Mouse (Mus musculus): Measurements from ENCODE around the gene Fos. TPM values are rescaled to one million over a fixed set of nuclear protein-coding genes. Genes with fewer than 3 reads are reported as not detected.

Fos gene
- polyA plus RNA-seq, 1 experiment from 2014 or later = 2.0 TPM

- peaks cover 49% of the 10 kb centered on the region for H3K4me1 ChIP-seq (replicated peaks)
- H3K9me3 ChIP-seq = no peaks in the 10 kb centered on the region
- 41% methylated on average over 23 of the region's 23 CpGs for WGBS
- H3K27ac ChIP-seq = no peak overlapping the region
- no peak for ATAC-seq (ENCODE audit: insufficient number of reproducible peaks, insufficient read depth, low FRiP score, low TSS enrichment, low read depth)
- peak overlapping the region; percentile 100 for H3K4me2 ChIP-seq
- H3K27me3 ChIP-seq = peaks cover 36% of the 10 kb centered on the region
- no peak overlapping the region for H3K9ac ChIP-seq (replicated peaks)
- no peaks in the 10 kb centered on the region for H3K36me3 ChIP-seq
- H3K4me3 ChIP-seq (replicated peaks) = 0 out of 2 replicates have a peak overlapping the region, but pooled peaks have one; percentile 55
Observed at GRCm38 (mm10) chr12:85475920-85476828, 2.5 kb downstream of the Fos start.

- no peak overlapping the region for H3K4me3 ChIP-seq (replicated peaks)
- no peaks in the 10 kb centered on the region for H3K36me3 ChIP-seq
- no peak for ATAC-seq (ENCODE audit: insufficient number of reproducible peaks, insufficient read depth, low FRiP score, low TSS enrichment, low read depth)
- no peak overlapping the region for H3K4me2 ChIP-seq
- WGBS = 80% methylated on average over 4 of the region's 4 CpGs
- no peak overlapping the region for H3K9ac ChIP-seq (replicated peaks)
- no peak overlapping the region for H3K27ac ChIP-seq
- peaks cover 39% of the 10 kb centered on the region for H3K4me1 ChIP-seq (replicated peaks)
- no peaks in the 10 kb centered on the region for H3K9me3 ChIP-seq
- peaks cover 31% of the 10 kb centered on the region for H3K27me3 ChIP-seq
Observed at GRCm38 (mm10) chr12:85477219-85477618, 3.5 kb downstream of the Fos start.

GRCm38 (mm10) chr12:85477804-85478203, 4.1 kb downstream of the Fos start:
- Histone ChIP-seq H3K4me3 (replicated peaks) (no peak overlapping the region), H3K27ac (no peak overlapping the region), H3K9ac (replicated peaks) (no peak overlapping the region), H3K4me1 (replicated peaks) (peaks cover 33% of the 10 kb centered on the region), H3K4me2 (no peak overlapping the region), H3K27me3 (peaks cover 25% of the 10 kb centered on the region), H3K9me3 (no peaks in the 10 kb centered on the region), H3K36me3 (no peaks in the 10 kb centered on the region)
- no peak for ATAC-seq (ENCODE audit: insufficient number of reproducible peaks, insufficient read depth, low FRiP score, low TSS enrichment, low read depth)
- WGBS = 75% methylated on average over 3 of the region's 3 CpGs

- H3K4me2 ChIP-seq = no peak overlapping the region
- H3K4me3 ChIP-seq (replicated peaks) = no peak overlapping the region
- H3K9ac ChIP-seq (replicated peaks) = no peak overlapping the region
- peaks cover 33% of the 10 kb centered on the region for H3K4me1 ChIP-seq (replicated peaks)
- H3K36me3 ChIP-seq = no peaks in the 10 kb centered on the region
- no peaks in the 10 kb centered on the region for H3K9me3 ChIP-seq
- ATAC-seq (ENCODE audit: insufficient number of reproducible peaks, insufficient read depth, low FRiP score, low TSS enrichment, low read depth) = no peak
- H3K27me3 ChIP-seq = peaks cover 24% of the 10 kb centered on the region
- WGBS = 51% methylated on average over 7 of the region's 7 CpGs
- H3K27ac ChIP-seq = no peak overlapping the region
Observed at GRCm38 (mm10) chr12:85478696-85479095, 5.0 kb downstream of the Fos start.

GRCm38 (mm10) chr12:85479190-85479589, 5.5 kb downstream of the Fos start:
- Histone ChIP-seq H3K9ac (replicated peaks) (no peak overlapping the region), H3K36me3 (no peaks in the 10 kb centered on the region), H3K27ac (no peak overlapping the region), H3K9me3 (no peaks in the 10 kb centered on the region), H3K4me3 (replicated peaks) (no peak overlapping the region), H3K4me1 (replicated peaks) (peaks cover 31% of the 10 kb centered on the region), H3K4me2 (no peak overlapping the region), H3K27me3 (peaks cover 24% of the 10 kb centered on the region)
- WGBS = 11% methylated on average over 3 of the region's 3 CpGs
- ATAC-seq (ENCODE audit: insufficient number of reproducible peaks, insufficient read depth, low FRiP score, low TSS enrichment, low read depth) = no peak

GRCm38 (mm10) chr12:85483155-85483554, 9.5 kb downstream of the Fos start:
- H3K9ac ChIP-seq (replicated peaks) = no peak overlapping the region
- H3K4me3 ChIP-seq (replicated peaks) = no peak overlapping the region
- H3K27ac ChIP-seq = no peak overlapping the region
- no peak for ATAC-seq (ENCODE audit: insufficient number of reproducible peaks, insufficient read depth, low FRiP score, low TSS enrichment, low read depth)
- no peaks in the 10 kb centered on the region for H3K9me3 ChIP-seq
- 37% methylated on average over 4 of the region's 4 CpGs for WGBS
- H3K27me3 ChIP-seq = 0 out of 2 replicates have a peak, but pooled peaks cover 4% of the 10 kb centered on the region
- no peaks in the 10 kb centered on the region for H3K36me3 ChIP-seq
- no peak overlapping the region for H3K4me2 ChIP-seq
- H3K4me1 ChIP-seq (replicated peaks) = peaks cover 35% of the 10 kb centered on the region

GRCm38 (mm10) chr12:85484655-85485054, 11.0 kb downstream of the Fos start:
- no peak overlapping the region for H3K9ac ChIP-seq (replicated peaks)
- no peaks in the 10 kb centered on the region for H3K9me3 ChIP-seq
- H3K4me3 ChIP-seq (replicated peaks) = no peak overlapping the region
- no peaks in the 10 kb centered on the region for H3K36me3 ChIP-seq
- no peak overlapping the region for H3K4me2 ChIP-seq
- 0 out of 2 replicates have a peak, but pooled peaks cover 4% of the 10 kb centered on the region for H3K27me3 ChIP-seq
- H3K27ac ChIP-seq = no peak overlapping the region
- WGBS = 77% methylated on average over 2 of the region's 2 CpGs
- no peak for ATAC-seq (ENCODE audit: insufficient number of reproducible peaks, insufficient read depth, low FRiP score, low TSS enrichment, low read depth)
- H3K4me1 ChIP-seq (replicated peaks) = peaks cover 29% of the 10 kb centered on the region

GRCm38 (mm10) chr12:85485890-85486765, 12.4 kb downstream of the Fos start:
- Histone ChIP-seq H3K4me1 (replicated peaks) (peaks cover 23% of the 10 kb centered on the region), H3K4me2 (peak overlapping the region; percentile 88), H3K4me3 (replicated peaks) (peak overlapping the region; percentile 51), H3K27ac (peak overlapping the region; percentile 81), H3K27me3 (0 out of 2 replicates have a peak, but pooled peaks cover 4% of the 10 kb centered on the region), H3K9ac (replicated peaks) (peak overlapping the region; percentile 63; the same call in 1 of the 2 replicates), H3K36me3 (no peaks in the 10 kb centered on the region), H3K9me3 (no peaks in the 10 kb centered on the region)
- WGBS = under 1% methylated on average over 52 of the region's 52 CpGs
- ATAC-seq (ENCODE audit: insufficient number of reproducible peaks, insufficient read depth, low FRiP score, low TSS enrichment, low read depth) = peak; percentile 92

GRCm38 (mm10) chr12:85486766-85487069, 13.0 kb downstream of the Fos start:
- H3K9ac ChIP-seq (replicated peaks) = 0 out of 2 replicates have a peak overlapping the region, but pooled peaks have one; percentile 45
- H3K4me3 ChIP-seq (replicated peaks) = peak overlapping the region; percentile 51
- ATAC-seq (ENCODE audit: insufficient number of reproducible peaks, insufficient read depth, low FRiP score, low TSS enrichment, low read depth) = no peak
- H3K36me3 ChIP-seq = no peaks in the 10 kb centered on the region
- WGBS = under 1% methylated on average over 20 of the region's 20 CpGs
- H3K4me2 ChIP-seq = peak overlapping the region; percentile 88
- 0 out of 2 replicates have a peak, but pooled peaks cover 4% of the 10 kb centered on the region for H3K27me3 ChIP-seq
- no peak overlapping the region for H3K27ac ChIP-seq
- peaks cover 24% of the 10 kb centered on the region for H3K4me1 ChIP-seq (replicated peaks)
- H3K9me3 ChIP-seq = no peaks in the 10 kb centered on the region

- ATAC-seq (ENCODE audit: insufficient number of reproducible peaks, insufficient read depth, low FRiP score, low TSS enrichment, low read depth) = no peak
- peak overlapping the region; percentile 35; the same call in 1 of the 2 replicates for H3K9ac ChIP-seq (replicated peaks)
- H3K9me3 ChIP-seq = no peaks in the 10 kb centered on the region
- H3K27me3 ChIP-seq = 0 out of 2 replicates have a peak, but pooled peaks cover 4% of the 10 kb centered on the region
- 2% methylated on average over 12 of the region's 12 CpGs for WGBS
- H3K36me3 ChIP-seq = no peaks in the 10 kb centered on the region
- peak overlapping the region; percentile 42; the same call in 1 of the 2 replicates for H3K27ac ChIP-seq
- H3K4me2 ChIP-seq = peak overlapping the region; percentile 88
- peaks cover 32% of the 10 kb centered on the region for H3K4me1 ChIP-seq (replicated peaks)
- H3K4me3 ChIP-seq (replicated peaks) = peak overlapping the region; percentile 51; the same call in 1 of the 2 replicates
Observed at GRCm38 (mm10) chr12:85487545-85488141, 14.0 kb downstream of the Fos start.
